In genomic region chr11:70239541-70240279, GRCm38 (mm10) we compare ENCODE assay signal across 8 mouse cellular contexts. TPM values are rescaled to one million over a fixed set of nuclear protein-coding genes. Genes with fewer than 3 reads are reported as not detected.
DNase-seq lines count a peak whose midpoint lies in the region; ATAC-seq and TF ChIP-seq lines count a peak whose summit lies in the region.

TSS of gene Gm21988 (minus strand) at chr11:70239830.
TSS of gene Rnasek (minus strand) at chr11:70239842.

- H3K4me2 ChIP-seq in embryonic facial prominence, embryonic 13.5 days: peak within 1 kb of the TSS; percentile 83
- H3K4me2 ChIP-seq in kidney, embryonic 14.5 days (replicated peaks; ENCODE audit: low read depth, low read length): peak within 1 kb of the TSS; percentile 96
- H3K4me2 ChIP-seq in limb, embryonic 15.5 days: peak within 1 kb of the TSS; percentile 88
- peak within 1 kb of the TSS; percentile 88 for H3K4me2 ChIP-seq in midbrain, postnatal 0 days (ENCODE audit: low read depth, low read length, poor library complexity, severe bottlenecking)

- H3K9me3 ChIP-seq in embryonic facial prominence, embryonic 13.5 days: no peaks in the 10 kb centered on the region
- no peaks in the 10 kb centered on the region for H3K9me3 ChIP-seq in heart, embryonic 10.5 days
- no peaks in the 10 kb centered on the region for H3K9me3 ChIP-seq in kidney, embryonic 14.5 days (ENCODE audit: control insufficient read depth, low read length)
- no peaks in the 10 kb centered on the region for H3K9me3 ChIP-seq in limb, embryonic 15.5 days
- H3K9me3 ChIP-seq in midbrain, postnatal 0 days (ENCODE audit: low read length): no peaks in the 10 kb centered on the region

- 1% methylated on average over 33 of the region's 35 CpGs for WGBS in embryonic facial prominence, embryonic 13.5 days
- under 1% methylated on average over 31 of the region's 35 CpGs for WGBS in heart, embryonic 10.5 days
- 1% methylated on average over 32 of the region's 35 CpGs for WGBS in kidney, embryonic 14.5 days
- under 1% methylated on average over 30 of the region's 35 CpGs for WGBS in limb, embryonic 15.5 days
- WGBS in midbrain, postnatal 0 days: under 1% methylated on average over 31 of the region's 35 CpGs

- peaks cover 14% of the 10 kb centered on the region for H3K36me3 ChIP-seq in embryonic facial prominence, embryonic 13.5 days
- peaks cover 13% of the 10 kb centered on the region for H3K36me3 ChIP-seq in heart, embryonic 10.5 days
- peaks cover 13% of the 10 kb centered on the region for H3K36me3 ChIP-seq in kidney, embryonic 14.5 days (ENCODE audit: control insufficient read depth, insufficient read depth, low read length)
- peaks cover 13% of the 10 kb centered on the region for H3K36me3 ChIP-seq in limb, embryonic 15.5 days
- H3K36me3 ChIP-seq in midbrain, postnatal 0 days (ENCODE audit: insufficient read depth, low read length): peaks cover 12% of the 10 kb centered on the region; the same call in 1 of the 2 replicates

- 0 out of 2 replicates have a peak, but pooled peaks cover 2% of the 10 kb centered on the region for H3K27me3 ChIP-seq in embryonic facial prominence, embryonic 13.5 days
- peaks cover 2% of the 10 kb centered on the region; the same call in 1 of the 2 replicates for H3K27me3 ChIP-seq in heart, embryonic 10.5 days (ENCODE audit: insufficient read depth, poor library complexity, severe bottlenecking)
- H3K27me3 ChIP-seq in kidney, embryonic 14.5 days (ENCODE audit: control insufficient read depth, insufficient read depth, low read length): no peaks in the 10 kb centered on the region
- H3K27me3 ChIP-seq in limb, embryonic 15.5 days: no peaks in the 10 kb centered on the region
- H3K27me3 ChIP-seq in midbrain, postnatal 0 days (ENCODE audit: insufficient read depth, low read length): 0 out of 2 replicates have a peak, but pooled peaks cover 2% of the 10 kb centered on the region

- H3K4me1 ChIP-seq in embryonic facial prominence, embryonic 13.5 days: peaks cover 37% of the 10 kb centered on the region
- H3K4me1 ChIP-seq in heart, embryonic 10.5 days: peaks cover 42% of the 10 kb centered on the region
- peaks cover 23% of the 10 kb centered on the region for H3K4me1 ChIP-seq in kidney, embryonic 14.5 days (ENCODE audit: control insufficient read depth, insufficient read depth, low read length)
- peaks cover 33% of the 10 kb centered on the region for H3K4me1 ChIP-seq in limb, embryonic 15.5 days
- H3K4me1 ChIP-seq in midbrain, postnatal 0 days (ENCODE audit: insufficient read depth, low read length): peaks cover 9% of the 10 kb centered on the region; the same call in 1 of the 2 replicates

- peak; percentile 88 for DNase-seq in 3T3-L1 (ENCODE audit: low read depth, low spot score)
- DNase-seq in adrenal gland, postnatal 25 days: peak; percentile 72
- DNase-seq in heart, embryonic 10.5 days (ENCODE audit: low spot score): peak; percentile 91
- DNase-seq in midbrain, postnatal 0 days (ENCODE audit: low spot score): peak; percentile 89
- DNase-seq in spleen, postnatal 10 days (ENCODE audit: low spot score in 2 of 2): peak; percentile 83 to 90

- TF ChIP-seq CTCF in midbrain, postnatal 0 days (IDR thresholded peaks at IDR 0.05): no peak

- peak within 1 kb of the TSS; percentile 93 for H3K27ac ChIP-seq in embryonic facial prominence, embryonic 13.5 days
- H3K27ac ChIP-seq in heart, embryonic 10.5 days: peak within 1 kb of the TSS; percentile 97
- H3K27ac ChIP-seq in kidney, embryonic 14.5 days (ENCODE audit: low read depth, low read length): peak within 1 kb of the TSS; percentile 85
- H3K27ac ChIP-seq in limb, embryonic 15.5 days: peak within 1 kb of the TSS; percentile 92
- peak within 1 kb of the TSS; percentile 92 for H3K27ac ChIP-seq in midbrain, postnatal 0 days (ENCODE audit: low read depth, low read length)

- ATAC-seq in embryonic facial prominence, embryonic 13.5 days (ENCODE audit: insufficient number of reproducible peaks, insufficient read depth, low FRiP score, low TSS enrichment, low read depth): no peak
- ATAC-seq in kidney, embryonic 14.5 days (ENCODE audit: low FRiP score, low TSS enrichment): peak; percentile 53
- peak; percentile 33 for ATAC-seq in limb, embryonic 15.5 days (ENCODE audit: insufficient number of reproducible peaks, low FRiP score, low TSS enrichment, low read depth)
- peak; percentile 52 for ATAC-seq in midbrain, postnatal 0 days (ENCODE audit: low FRiP score)

- H3K9ac ChIP-seq in embryonic facial prominence, embryonic 13.5 days: peak within 1 kb of the TSS; percentile 87
- peak within 1 kb of the TSS; percentile 89 for H3K9ac ChIP-seq in kidney, embryonic 14.5 days (ENCODE audit: low read depth, low read length)
- peak within 1 kb of the TSS; percentile 85 for H3K9ac ChIP-seq in limb, embryonic 15.5 days
- peak within 1 kb of the TSS; percentile 86 for H3K9ac ChIP-seq in midbrain, postnatal 0 days (replicated peaks; ENCODE audit: low read length, poor library complexity, severe bottlenecking)

- peak within 1 kb of the TSS; percentile 81 for H3K4me3 ChIP-seq in embryonic facial prominence, embryonic 13.5 days
- H3K4me3 ChIP-seq in heart, embryonic 10.5 days: peak within 1 kb of the TSS; percentile 92
- H3K4me3 ChIP-seq in kidney, embryonic 14.5 days (ENCODE audit: low read length): peak within 1 kb of the TSS; percentile 96
- H3K4me3 ChIP-seq in limb, embryonic 15.5 days: peak within 1 kb of the TSS; percentile 82
- H3K4me3 ChIP-seq in midbrain, postnatal 0 days (ENCODE audit: low read depth, low read length): peak within 1 kb of the TSS; percentile 77

RNA-seq across cellular contexts. Expression of gene Gm21988, which starts in this region (rescaled TPM):
- total RNA-seq in adrenal gland, postnatal 25 days (2021): 7.1 and 7.2 TPM in 2 replicates
- polyA plus RNA-seq in embryonic facial prominence, embryonic 13.5 days (2015; fragmentation: Nextera tagmentation; extraction: Ambion mirVana): 11.7 and 13.9 TPM in 2 replicates
- 6.5 and 8.7 TPM in 2 replicates for polyA plus RNA-seq in heart, embryonic 10.5 days (2016; fragmentation: Nextera tagmentation; extraction: Ambion mirVana)
- 7.8 and 10.5 TPM in 2 replicates for polyA plus RNA-seq in kidney, embryonic 14.5 days (2014; fragmentation: Nextera tagmentation; extraction: Ambion mirVana)
- 12.1 TPM in 2 replicates for polyA plus RNA-seq in limb, embryonic 15.5 days (2015; fragmentation: Nextera tagmentation; extraction: Ambion mirVana)
- 3.4 and 5.5 TPM in 2 replicates for total RNA-seq in midbrain, postnatal 0 days (2014; rRNA removed)
- polyA plus RNA-seq in midbrain, postnatal 0 days (2015; fragmentation: Nextera tagmentation; extraction: Ambion mirVana): 18.6 and 20.1 TPM in 2 replicates

RNA-seq across cellular contexts. Expression of gene Rnasek, which starts in this region (rescaled TPM):
- 271 and 305 TPM in 2 replicates for total RNA-seq in adrenal gland, postnatal 25 days (2021)
- 168 and 170 TPM in 2 replicates for polyA plus RNA-seq in embryonic facial prominence, embryonic 13.5 days (2015; fragmentation: Nextera tagmentation; extraction: Ambion mirVana)
- 126 and 165 TPM in 2 replicates for polyA plus RNA-seq in heart, embryonic 10.5 days (2016; fragmentation: Nextera tagmentation; extraction: Ambion mirVana)
- 149 and 173 TPM in 2 replicates for polyA plus RNA-seq in kidney, embryonic 14.5 days (2014; fragmentation: Nextera tagmentation; extraction: Ambion mirVana)
- polyA plus RNA-seq in limb, embryonic 15.5 days (2015; fragmentation: Nextera tagmentation; extraction: Ambion mirVana): 219 and 226 TPM in 2 replicates
- 66.1 and 81.2 TPM in 2 replicates for total RNA-seq in midbrain, postnatal 0 days (2014; rRNA removed)
- polyA plus RNA-seq in midbrain, postnatal 0 days (2015; fragmentation: Nextera tagmentation; extraction: Ambion mirVana): 588 and 612 TPM in 2 replicates
